Mouse (Mus musculus): ENCODE results near the gene Cdk19.
"Not testable (repeated sequence)": the region's sequence is repeated elsewhere in the genome, so short reads cannot be mapped to it uniquely, and the experiment has no call there.

Gene Cdk19

GRCm38 (mm10) chr10:40526986-40527385 is 187.6 kb downstream of the Cdk19 start:
- DNase-seq, result no peak

DNA sequence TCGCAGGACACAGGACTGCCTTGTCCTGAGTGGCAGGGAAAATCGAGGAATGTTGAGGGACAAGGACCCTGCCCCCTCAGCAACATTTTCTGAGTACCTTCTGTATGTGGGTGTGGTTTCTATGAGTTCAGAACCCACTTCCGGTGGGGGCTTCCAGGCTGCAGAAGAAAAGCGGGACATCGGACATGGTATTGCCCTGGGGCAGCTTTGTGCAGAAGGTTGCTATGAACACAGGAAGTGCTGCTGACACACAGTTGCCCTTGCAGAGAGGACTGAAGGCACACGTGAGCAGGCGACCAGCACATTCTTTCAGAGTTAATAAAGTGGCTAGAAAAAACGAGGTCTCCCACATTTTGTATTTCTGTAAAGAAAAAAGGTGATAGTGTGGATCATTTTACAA is 188.2 kb downstream of the Cdk19 start:
- no peak for DNase-seq

- DNase-seq, result no peak
These were observed 189.3 kb downstream of the Cdk19 start for GRCm38 (mm10) chr10:40528668-40529067.

- DNase-seq, result no peak
These were observed 190.3 kb downstream of the Cdk19 start for GRCm38 (mm10) chr10:40529617-40530016.

GRCm38 (mm10) chr10:40530661-40531060 is 191.3 kb downstream of the Cdk19 start:
- DNase-seq, result no peak

GRCm38 (mm10) chr10:40532586-40532985 is 193.2 kb downstream of the Cdk19 start:
- DNase-seq, result not testable (repeated sequence)

Data from cerebellum, adult 9-10 months (tissue).